Mouse (Mus musculus): ENCODE results near the gene Mcf2l. TPM values are rescaled to one million over a fixed set of nuclear protein-coding genes. Genes with fewer than 3 reads are reported as not detected.

Gene Mcf2l
- total and polyA plus RNA-seq, 3 experiments: 30.3 to 104 (median 58.4) TPM

DNA sequence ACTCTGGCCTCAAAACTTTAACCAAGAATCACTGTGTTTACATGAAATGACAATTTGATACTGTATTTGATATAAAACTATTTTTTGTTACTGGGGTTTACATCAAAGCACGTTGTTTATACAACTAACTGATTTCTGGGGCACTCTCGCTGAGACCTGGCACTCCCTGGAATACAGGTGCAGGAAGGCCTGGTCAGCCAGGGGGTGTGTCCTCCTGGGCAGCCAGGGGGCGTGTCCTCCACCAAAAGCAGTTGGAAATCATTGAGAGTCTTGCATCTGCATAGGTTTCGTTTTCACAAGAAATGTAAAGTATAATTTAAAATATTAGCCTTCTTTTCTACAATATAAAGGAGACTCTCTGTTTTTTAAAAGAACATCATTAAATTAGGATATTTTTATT, 146.0 kb downstream of the Mcf2l start:
- TF ChIP-seq POLR2A (IDR thresholded peaks at IDR 0.05; ENCODE audit: insufficient read depth, low read depth, low read length) (no peak), CTCF (IDR thresholded peaks at IDR 0.05) (no peak), EP300 (IDR thresholded peaks at IDR 0.05; ENCODE audit: insufficient read depth, low read depth, low read length) (no peak)
- DNase-seq: no peak
- H3K4me3 ChIP-seq: no peak overlapping the region
- no peaks in the 10 kb centered on the region for H3K79me2 ChIP-seq (replicated peaks; ENCODE audit: control insufficient read depth, insufficient read depth, low read length)
- 64% methylated on average over 4 of the region's 4 CpGs for WGBS
- intact Hi-C loops (cut with DNase I): no loop called here
- H3K9ac ChIP-seq (ENCODE audit: low read depth, low read length): no peak overlapping the region
- H3K36me3 ChIP-seq (ENCODE audit: control insufficient read depth, insufficient read depth, low read length): no peaks in the 10 kb centered on the region
- H3K27me3 ChIP-seq (ENCODE audit: control insufficient read depth, insufficient read depth, low read length): no peaks in the 10 kb centered on the region
- no peak overlapping the region for H3K27ac ChIP-seq
- H3K4me1 ChIP-seq (ENCODE audit: control insufficient read depth, insufficient read depth, low read length): no peaks in the 10 kb centered on the region; the same call in 1 of the 2 replicates

DNA sequence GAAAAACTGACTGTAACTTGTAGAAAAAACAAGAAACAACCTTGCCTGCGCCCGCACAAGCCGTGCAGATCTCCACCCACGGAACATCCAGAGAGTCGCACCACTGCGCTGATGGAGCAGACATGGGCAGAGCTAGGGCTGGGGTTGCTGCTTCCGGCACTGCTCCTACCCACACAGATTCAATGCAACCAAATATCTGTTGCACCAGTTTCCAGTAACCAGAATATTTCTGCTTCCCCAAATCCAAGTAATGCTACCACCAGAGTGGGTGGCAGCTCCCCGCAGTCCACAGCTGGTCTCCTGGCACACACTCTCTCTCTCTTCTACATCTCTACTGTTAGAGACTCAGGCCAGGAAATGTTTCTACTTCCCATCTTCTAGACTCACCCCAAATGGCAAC, 148.2 kb downstream of the Mcf2l start:
- intact Hi-C loops (cut with DNase I): no loop called here
- H3K36me3 ChIP-seq (ENCODE audit: control insufficient read depth, insufficient read depth, low read length): no peaks in the 10 kb centered on the region
- no peaks in the 10 kb centered on the region for H3K27me3 ChIP-seq (ENCODE audit: control insufficient read depth, insufficient read depth, low read length)
- H3K79me2 ChIP-seq (replicated peaks; ENCODE audit: control insufficient read depth, insufficient read depth, low read length): no peaks in the 10 kb centered on the region
- no peak overlapping the region for H3K9ac ChIP-seq (ENCODE audit: low read depth, low read length)
- DNase-seq: no peak
- TF ChIP-seq EP300 (IDR thresholded peaks at IDR 0.05; ENCODE audit: insufficient read depth, low read depth, low read length) (no peak), POLR2A (IDR thresholded peaks at IDR 0.05; ENCODE audit: insufficient read depth, low read depth, low read length) (no peak), CTCF (IDR thresholded peaks at IDR 0.05) (no peak)
- no peak overlapping the region for H3K4me3 ChIP-seq
- 91% methylated on average over 8 of the region's 8 CpGs for WGBS
- H3K27ac ChIP-seq: no peak overlapping the region
- H3K4me1 ChIP-seq (ENCODE audit: control insufficient read depth, insufficient read depth, low read length): no peaks in the 10 kb centered on the region; the same call in 1 of the 2 replicates

DNA sequence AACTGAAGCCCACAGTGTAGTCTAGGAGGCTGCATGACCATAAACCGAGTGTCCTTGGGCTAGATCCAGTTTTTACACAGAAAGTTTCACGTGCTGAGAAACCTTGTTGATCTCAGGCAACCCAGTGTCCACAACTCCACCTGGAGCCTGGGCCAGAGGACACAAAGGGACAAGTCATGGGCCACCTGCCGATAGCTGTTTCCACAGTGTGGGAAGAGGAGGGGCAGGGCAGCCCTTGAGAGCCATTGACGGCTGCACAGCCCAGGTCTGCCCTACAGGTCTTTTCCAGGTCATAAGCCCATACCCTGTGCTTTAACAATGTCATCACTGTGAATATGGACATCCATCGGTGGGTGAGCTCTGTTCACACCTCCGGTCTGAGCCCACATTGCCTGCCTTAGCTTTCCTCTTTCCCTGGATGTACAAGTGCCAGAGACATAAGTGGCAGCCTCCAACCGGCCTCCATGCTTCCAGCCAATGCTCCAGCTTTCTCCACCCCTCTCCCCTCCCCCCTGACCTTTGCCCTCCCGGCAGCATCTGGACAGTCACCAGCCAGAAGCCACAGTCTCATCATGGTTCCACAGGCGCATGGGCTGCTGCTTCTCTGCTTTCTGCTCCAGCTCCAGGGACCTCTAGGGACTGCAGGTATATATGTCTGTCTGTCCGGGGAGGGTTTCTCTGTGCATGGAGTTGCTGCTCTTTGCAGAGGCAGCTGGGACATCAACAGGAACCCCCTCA, 152.1 kb downstream of the Mcf2l start, which contains the start of gene F7:
Gene F7, plus strand, starts transcription at position 548 of the 738 bp plus-strand sequence.
- TF ChIP-seq EP300 (IDR thresholded peaks at IDR 0.05; ENCODE audit: insufficient read depth, low read depth, low read length) (no peak), CTCF (IDR thresholded peaks at IDR 0.05) (no peak), POLR2A (IDR thresholded peaks at IDR 0.05; ENCODE audit: insufficient read depth, low read depth, low read length) (no peak)
- no peak within 1 kb of the TSS for H3K27ac ChIP-seq
- H3K4me3 ChIP-seq: no peak within 1 kb of the TSS
- WGBS: 63% methylated on average over 10 of the region's 10 CpGs
- H3K79me2 ChIP-seq (replicated peaks; ENCODE audit: control insufficient read depth, insufficient read depth, low read length): no peaks in the 10 kb centered on the region
- H3K4me1 ChIP-seq (ENCODE audit: control insufficient read depth, insufficient read depth, low read length): no peaks in the 10 kb centered on the region; the same call in 1 of the 2 replicates
- DNase-seq: no peak
- intact Hi-C loops (cut with DNase I): no loop called here
- H3K9ac ChIP-seq (ENCODE audit: low read depth, low read length): no peak within 1 kb of the TSS
- no peaks in the 10 kb centered on the region for H3K36me3 ChIP-seq (ENCODE audit: control insufficient read depth, insufficient read depth, low read length)
- no peaks in the 10 kb centered on the region for H3K27me3 ChIP-seq (ENCODE audit: control insufficient read depth, insufficient read depth, low read length)

- no peaks in the 10 kb centered on the region; the same call in 1 of the 2 replicates for H3K4me1 ChIP-seq (ENCODE audit: control insufficient read depth, insufficient read depth, low read length)
- no peaks in the 10 kb centered on the region for H3K79me2 ChIP-seq (replicated peaks; ENCODE audit: control insufficient read depth, insufficient read depth, low read length)
- H3K36me3 ChIP-seq (ENCODE audit: control insufficient read depth, insufficient read depth, low read length): no peaks in the 10 kb centered on the region
- no peaks in the 10 kb centered on the region for H3K27me3 ChIP-seq (ENCODE audit: control insufficient read depth, insufficient read depth, low read length)
- DNase-seq: no peak
- H3K27ac ChIP-seq: no peak overlapping the region
- 78% methylated on average over 5 of the region's 5 CpGs for WGBS
- H3K4me3 ChIP-seq: no peak overlapping the region
- no peak for TF ChIP-seq CTCF (IDR thresholded peaks at IDR 0.05)
- TF ChIP-seq EP300 (IDR thresholded peaks at IDR 0.05; ENCODE audit: insufficient read depth, low read depth, low read length): no peak
- no peak for TF ChIP-seq POLR2A (IDR thresholded peaks at IDR 0.05; ENCODE audit: insufficient read depth, low read depth, low read length)
- no peak overlapping the region for H3K9ac ChIP-seq (ENCODE audit: low read depth, low read length)
- intact Hi-C loops (cut with DNase I): no loop called here
Measured at GRCm38 (mm10) chr8:13027615-13028014, 154.0 kb downstream of the Mcf2l start.

DNA sequence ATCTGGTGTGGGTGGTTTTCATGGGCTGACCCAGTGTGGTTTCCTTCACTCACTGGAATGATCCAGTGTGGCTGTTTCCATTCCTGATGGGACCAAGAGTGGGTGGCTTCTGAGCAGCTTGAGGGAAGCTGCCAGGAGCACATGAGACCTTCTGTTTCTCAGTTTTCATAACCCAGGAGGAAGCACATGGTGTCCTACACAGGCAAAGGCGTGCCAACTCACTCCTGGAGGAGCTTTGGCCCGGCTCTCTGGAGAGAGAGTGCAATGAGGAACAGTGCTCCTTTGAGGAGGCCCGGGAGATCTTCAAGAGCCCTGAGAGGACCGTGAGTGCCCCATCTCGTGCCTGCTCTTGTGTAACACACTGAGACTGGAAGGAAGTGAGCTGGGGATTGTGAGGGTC, 154.9 kb downstream of the Mcf2l start:
- Histone ChIP-seq H3K4me3 (no peak overlapping the region), H3K27me3 (ENCODE audit: control insufficient read depth, insufficient read depth, low read length) (no peaks in the 10 kb centered on the region), H3K79me2 (replicated peaks; ENCODE audit: control insufficient read depth, insufficient read depth, low read length) (no peaks in the 10 kb centered on the region), H3K4me1 (ENCODE audit: control insufficient read depth, insufficient read depth, low read length) (no peaks in the 10 kb centered on the region; the same call in 1 of the 2 replicates), H3K9ac (ENCODE audit: low read depth, low read length) (no peak overlapping the region), H3K36me3 (ENCODE audit: control insufficient read depth, insufficient read depth, low read length) (no peaks in the 10 kb centered on the region), H3K27ac (no peak overlapping the region)
- intact Hi-C loops (cut with DNase I): no loop called here
- DNase-seq: no peak
- TF ChIP-seq POLR2A (IDR thresholded peaks at IDR 0.05; ENCODE audit: insufficient read depth, low read depth, low read length) (no peak), EP300 (IDR thresholded peaks at IDR 0.05; ENCODE audit: insufficient read depth, low read depth, low read length) (no peak), CTCF (IDR thresholded peaks at IDR 0.05) (no peak)
- 53% methylated on average over 5 of the region's 5 CpGs for WGBS

GRCm38 (mm10) chr8:13036346-13036812, 162.8 kb downstream of the Mcf2l start:
- intact Hi-C loops (cut with DNase I): loop anchor here (5.0 kb wide), 1 partner anchor 149 kb away; no protein-coding TSS in a partner anchor
- no peaks in the 10 kb centered on the region for H3K27me3 ChIP-seq (ENCODE audit: control insufficient read depth, insufficient read depth, low read length)
- no peak overlapping the region for H3K27ac ChIP-seq
- no peak overlapping the region for H3K4me3 ChIP-seq
- H3K36me3 ChIP-seq (ENCODE audit: control insufficient read depth, insufficient read depth, low read length): no peaks in the 10 kb centered on the region
- no peak overlapping the region for H3K9ac ChIP-seq (ENCODE audit: low read depth, low read length)
- no peaks in the 10 kb centered on the region; the same call in 1 of the 2 replicates for H3K4me1 ChIP-seq (ENCODE audit: control insufficient read depth, insufficient read depth, low read length)
- WGBS: 51% methylated on average over 10 of the region's 10 CpGs
- DNase-seq: peak in 1 of 2 experiments; percentile 24
- TF ChIP-seq CTCF (IDR thresholded peaks at IDR 0.05) (no peak), EP300 (IDR thresholded peaks at IDR 0.05; ENCODE audit: insufficient read depth, low read depth, low read length) (no peak)
- H3K79me2 ChIP-seq (replicated peaks; ENCODE audit: control insufficient read depth, insufficient read depth, low read length): no peaks in the 10 kb centered on the region

Data from heart, adult 2 months (tissue).